Mouse (Mus musculus) midbrain, embryonic 14.5 days (tissue): Measurements from ENCODE around the gene Apba3. TPM values are rescaled to one million over a fixed set of nuclear protein-coding genes. Genes with fewer than 3 reads are reported as not detected.

ENCODE experiments used
- ATAC-seq: fragments of 200-750 bp; cut with Nextera tagmentation; 2 replicates; pipeline ENCODE4 v1.8.0; 2017; ENCODE audit warnings: moderate number of reproducible peaks, moderate library complexity; ENCODE audit not compliant: low FRiP score, low TSS enrichment
- DNase-seq: peaks from one replicate; pipeline ENCODE4 v3.0.0-alpha.2; 2015
- H3K27ac ChIP-seq: fragments of 300-500 bp; sonication (generic); replicated peaks from 2 replicates; pipeline ENCODE4 v1.5.1; 2014; ENCODE audit warnings: mild to moderate bottlenecking, low read depth, low read length, moderate library complexity
- H3K27me3 ChIP-seq: fragments of 300-500 bp; sonication (generic); 2 replicates; pipeline ENCODE4 v1.6.1; 2014; ENCODE audit warnings: low read length, control low read depth, mixed read lengths; ENCODE audit not compliant: control insufficient read depth, insufficient read depth
- H3K36me3 ChIP-seq: fragments of 300-500 bp; sonication (generic); 2 replicates; pipeline ENCODE4 v1.6.1; 2014; ENCODE audit warnings: low read length, control low read depth; ENCODE audit not compliant: control insufficient read depth, insufficient read depth
- H3K4me1 ChIP-seq: fragments of 300-500 bp; sonication (generic); 2 replicates; pipeline ENCODE4 v1.6.1; 2014; ENCODE audit warnings: mild to moderate bottlenecking, antibody characterized with exemption, low read length, control low read depth; ENCODE audit not compliant: control insufficient read depth, insufficient read depth
- H3K4me2 ChIP-seq: fragments of 300-500 bp; sonication (generic); 2 replicates; pipeline ENCODE4 v1.6.1; 2014; ENCODE audit warnings: mild to moderate bottlenecking, low read length, moderate library complexity
- H3K4me3 ChIP-seq: fragments of 300-500 bp; sonication (generic); replicated peaks from 2 replicates; pipeline ENCODE4 v1.5.1; 2014; ENCODE audit warnings: low read depth, low read length
- H3K9ac ChIP-seq: fragments of 300-500 bp; sonication (generic); replicated peaks from 2 replicates; pipeline ENCODE4 v1.6.1; 2014; ENCODE audit warnings: mild to moderate bottlenecking, low read length, moderate library complexity
- H3K9me3 ChIP-seq: fragments of 300-500 bp; sonication (generic); 2 replicates; pipeline ENCODE4 v1.6.1; 2016; ENCODE audit warnings: low read length, control low read depth, mixed read lengths; ENCODE audit not compliant: control insufficient read depth
- WGBS: fragments of 180-500 bp; shearing (Covaris S2); extraction: QIAGEN DNeasy Blood & Tissue Kit; methylation state at CpG from one replicate; pipeline ENCODE4 v1.1.7; 2014; 5-methylcytosine and 5-hydroxymethylcytosine counted together
- polyA plus RNA-seq: library from polyadenylated mRNA; unstranded; fragments of >200 nt; fragmentation: Nextera tagmentation; extraction: Ambion mirVana; gene quantifications from 2 replicates; pipeline ENCODE4 v1.2.1, GENCODE M21; 2014

The Apba3 gene
- polyA plus RNA-seq, 1 experiment from 2014 or later: 25.1 TPM

- 81% methylated on average over 4 of the region's 4 CpGs for WGBS
- no peak for DNase-seq
- H3K4me3 ChIP-seq: no peak overlapping the region
- H3K9ac ChIP-seq: no peak overlapping the region
- H3K27ac ChIP-seq: no peak overlapping the region
- H3K4me1 ChIP-seq: no peaks in the 10 kb centered on the region
- H3K27me3 ChIP-seq: peaks cover 14% of the 10 kb centered on the region; the same call in 1 of the 2 replicates
- H3K36me3 ChIP-seq: 0 out of 2 replicates have a peak, but pooled peaks cover 12% of the 10 kb centered on the region
- no peak for ATAC-seq
- H3K9me3 ChIP-seq: no peaks in the 10 kb centered on the region
- H3K4me2 ChIP-seq: 0 out of 2 replicates have a peak overlapping the region, but pooled peaks have one; percentile 12
Measured at GRCm38 (mm10) chr10:81244146-81244545, 22.6 kb upstream of the Apba3 start.

- Histone ChIP-seq H3K4me2 (0 out of 2 replicates have a peak overlapping the region, but pooled peaks have one; percentile 12), H3K27me3 (peaks cover 10% of the 10 kb centered on the region; the same call in 1 of the 2 replicates)
- WGBS: 6% methylated on average over 17 of the region's 17 CpGs
Measured at GRCm38 (mm10) chr10:81244595-81244994, 22.2 kb upstream of the Apba3 start.

GRCm38 (mm10) chr10:81245166-81245565 lies 21.6 kb upstream of the Apba3 start:
- Histone ChIP-seq H3K9ac (no peak overlapping the region), H3K4me3 (no peak overlapping the region), H3K4me1 (no peaks in the 10 kb centered on the region), H3K4me2 (no peak overlapping the region), H3K9me3 (no peaks in the 10 kb centered on the region), H3K27ac (no peak overlapping the region), H3K36me3 (0 out of 2 replicates have a peak, but pooled peaks cover 16% of the 10 kb centered on the region), H3K27me3 (peaks cover 4% of the 10 kb centered on the region; the same call in 1 of the 2 replicates)
- DNase-seq: no peak
- 93% methylated on average over 6 of the region's 6 CpGs for WGBS
- no peak for ATAC-seq

More at GRCm38 (mm10) chr10:81244595-81244994, 22.2 kb upstream of the Apba3 start:
- peak; percentile 85 for DNase-seq
- Histone ChIP-seq H3K9me3 (no peaks in the 10 kb centered on the region), H3K4me1 (no peaks in the 10 kb centered on the region), H3K4me3 (no peak overlapping the region), H3K36me3 (0 out of 2 replicates have a peak, but pooled peaks cover 12% of the 10 kb centered on the region), H3K9ac (no peak overlapping the region), H3K27ac (no peak overlapping the region)
- peak; percentile 75 for ATAC-seq

- DNase-seq (no peak), ATAC-seq (no peak)
- peaks cover 3% of the 10 kb centered on the region; the same call in 1 of the 2 replicates for H3K4me1 ChIP-seq
- no peak overlapping the region for H3K4me3 ChIP-seq
- H3K27ac ChIP-seq: no peak overlapping the region
- 88% methylated on average over 2 of the region's 2 CpGs for WGBS
- no peak overlapping the region for H3K9ac ChIP-seq
- no peaks in the 10 kb centered on the region for H3K9me3 ChIP-seq
- peaks cover 18% of the 10 kb centered on the region for H3K27me3 ChIP-seq
- no peak overlapping the region for H3K4me2 ChIP-seq
- 0 out of 2 replicates have a peak, but pooled peaks cover 16% of the 10 kb centered on the region for H3K36me3 ChIP-seq
Measured at GRCm38 (mm10) chr10:81247804-81248203, 19.0 kb upstream of the Apba3 start.

- Histone ChIP-seq H3K9me3 (no peaks in the 10 kb centered on the region), H3K27ac (no peak overlapping the region), H3K36me3 (0 out of 2 replicates have a peak, but pooled peaks cover 16% of the 10 kb centered on the region), H3K4me1 (peaks cover 9% of the 10 kb centered on the region; the same call in 1 of the 2 replicates), H3K4me3 (no peak overlapping the region), H3K4me2 (no peak overlapping the region), H3K9ac (no peak overlapping the region), H3K27me3 (peaks cover 22% of the 10 kb centered on the region)
- ATAC-seq (no peak), DNase-seq (no peak)
- 89% methylated on average over 8 of the region's 8 CpGs for WGBS
Measured at GRCm38 (mm10) chr10:81249442-81249841, 17.3 kb upstream of the Apba3 start.

GRCm38 (mm10) chr10:81252424-81253419 lies 14.0 kb upstream of the Apba3 start, which contains the start of gene Matk:
Gene Matk (plus strand): TSS chr10:81252935.
- Histone ChIP-seq H3K9ac (peak within 1 kb of the TSS; percentile 13), H3K27me3 (peaks cover 30% of the 10 kb centered on the region), H3K27ac (no peak within 1 kb of the TSS), H3K4me2 (peak within 1 kb of the TSS; percentile 51), H3K4me3 (peak within 1 kb of the TSS; percentile 17), H3K4me1 (peaks cover 15% of the 10 kb centered on the region), H3K36me3 (0 out of 2 replicates have a peak, but pooled peaks cover 7% of the 10 kb centered on the region), H3K9me3 (no peaks in the 10 kb centered on the region)
- WGBS: 8% methylated on average over 44 of the region's 44 CpGs
- peak; percentile 72 for ATAC-seq
- DNase-seq: peak; percentile 86

GRCm38 (mm10) chr10:81254886-81255285 lies 11.9 kb upstream of the Apba3 start:
- Histone ChIP-seq H3K27me3 (peaks cover 40% of the 10 kb centered on the region), H3K9ac (no peak overlapping the region), H3K36me3 (0 out of 2 replicates have a peak, but pooled peaks cover 2% of the 10 kb centered on the region), H3K4me2 (no peak overlapping the region), H3K27ac (no peak overlapping the region), H3K4me1 (peaks cover 24% of the 10 kb centered on the region), H3K4me3 (no peak overlapping the region), H3K9me3 (no peaks in the 10 kb centered on the region)
- DNase-seq (no peak), ATAC-seq (no peak)
- 68% methylated on average over 1 of the region's 1 CpGs for WGBS

- WGBS: 1% methylated on average over 62 of the region's 62 CpGs
- Histone ChIP-seq H3K36me3 (peaks cover 7% of the 10 kb centered on the region; the same call in 1 of the 2 replicates), H3K9ac (peak overlapping the region; percentile 54), H3K9me3 (no peaks in the 10 kb centered on the region; the same call in 1 of the 2 replicates), H3K4me3 (peak overlapping the region; percentile 43), H3K27ac (no peak overlapping the region), H3K4me1 (peaks cover 25% of the 10 kb centered on the region), H3K27me3 (peaks cover 24% of the 10 kb centered on the region), H3K4me2 (peak overlapping the region; percentile 73)
- no peak for ATAC-seq
- peak; percentile 60 for DNase-seq
Measured at GRCm38 (mm10) chr10:81257158-81258039, 9.4 kb upstream of the Apba3 start.
